Mouse (Mus musculus) CD4-positive helper T cell, adult 2 months (primary cell): ENCODE data around the gene Senp8.

Source experiments
- DNase-seq: peaks from one replicate; pipeline ENCODE4 v3.0.0-alpha.2; 2012; ENCODE audit warnings: low read depth, missing footprints, low spot score

Gene Senp8

GRCm38 (mm10) chr9:59716275-59716898, 34.1 kb downstream of the Senp8 start:
- no peak for DNase-seq

GRCm38 (mm10) chr9:59709225-59709624, 41.3 kb downstream of the Senp8 start:
- DNase-seq: no peak

- DNase-seq: no peak
Measured at GRCm38 (mm10) chr9:59706850-59707825, 43.4 kb downstream of the Senp8 start.

GRCm38 (mm10) chr9:59703099-59703498, 47.4 kb downstream of the Senp8 start:
- DNase-seq: no peak

- no peak for DNase-seq
Measured at GRCm38 (mm10) chr9:59701094-59701493, 49.4 kb downstream of the Senp8 start.

- DNase-seq: no peak
Measured at GRCm38 (mm10) chr9:59696381-59696780, 54.1 kb downstream of the Senp8 start.

- no peak for DNase-seq
Measured at GRCm38 (mm10) chr9:59695451-59695813, 55.1 kb downstream of the Senp8 start.

- DNase-seq: no peak
Measured at GRCm38 (mm10) chr9:59694571-59695450, 55.7 kb downstream of the Senp8 start.

GRCm38 (mm10) chr9:59692145-59692544, 58.4 kb downstream of the Senp8 start:
- no peak for DNase-seq

GRCm38 (mm10) chr9:59691635-59692094, 58.8 kb downstream of the Senp8 start:
- no peak for DNase-seq

- no peak for DNase-seq
Measured at GRCm38 (mm10) chr9:59687416-59688046, 63.0 kb downstream of the Senp8 start.
